Mouse (Mus musculus) liver, embryonic 12.5 days (tissue): ENCODE data around the gene Mtor. TPM values are rescaled to one million over a fixed set of nuclear protein-coding genes. Genes with fewer than 3 reads are reported as not detected.
A peak's percentile ranks its signal among the peaks of the same experiment; 100 is the strongest.

Experiments
- ATAC-seq: fragments of 200-750 bp; cut with Nextera tagmentation; 2 replicates; pipeline ENCODE4 v1.8.0; 2017; ENCODE audit warnings: moderate number of reproducible peaks, mild to moderate bottlenecking, moderate library complexity
- H3K27ac ChIP-seq: fragments of 300-500 bp; sonication (generic); 2 replicates; pipeline ENCODE4 v1.5.1; 2016; ENCODE audit warnings: mild to moderate bottlenecking
- H3K27me3 ChIP-seq: fragments of 300-500 bp; sonication (generic); replicated peaks from 2 replicates; pipeline ENCODE4 v1.6.1; 2016; ENCODE audit warnings: mild to moderate bottlenecking, moderate library complexity
- H3K36me3 ChIP-seq: fragments of 300-500 bp; sonication (generic); 2 replicates; pipeline ENCODE4 v1.6.1; 2016; ENCODE audit warnings: mild to moderate bottlenecking, moderate library complexity
- H3K4me1 ChIP-seq: fragments of 300-500 bp; sonication (generic); 2 replicates; pipeline ENCODE4 v1.6.1; 2016
- H3K4me2 ChIP-seq: fragments of 300-500 bp; sonication (generic); 2 replicates; pipeline ENCODE4 v1.6.1; 2016; ENCODE audit warnings: mild to moderate bottlenecking, moderate library complexity
- H3K4me3 ChIP-seq: fragments of 300-500 bp; sonication (generic); 2 replicates; pipeline ENCODE4 v1.5.1; 2016; ENCODE audit warnings: mild to moderate bottlenecking, moderate library complexity
- H3K9ac ChIP-seq: fragments of 300-500 bp; sonication (generic); 2 replicates; pipeline ENCODE4 v1.6.1; 2016; ENCODE audit warnings: mild to moderate bottlenecking, moderate library complexity
- H3K9me3 ChIP-seq: fragments of 300-500 bp; sonication (generic); replicated peaks from 2 replicates; pipeline ENCODE4 v1.6.1; 2016; ENCODE audit warnings: mild to moderate bottlenecking, moderate library complexity
- WGBS: fragments of 180-500 bp; shearing (Covaris S2); methylation state at CpG from one replicate; pipeline ENCODE4 v1.1.7; 2016; ENCODE audit not compliant: insufficient replicate concordance; 5-methylcytosine and 5-hydroxymethylcytosine counted together
- polyA plus RNA-seq: library from polyadenylated mRNA; unstranded; fragments of >200 nt; fragmentation: Nextera tagmentation; extraction: Ambion mirVana; gene quantifications from 2 replicates; pipeline ENCODE4 v1.2.1, GENCODE M21; 2016

Gene Mtor
- polyA plus RNA-seq, 1 experiment from 2014 or later = 13.1 TPM

GRCm38 (mm10) chr4:148562676-148563075 is 114.3 kb downstream of the Mtor start:
- no peak overlapping the region for H3K27ac ChIP-seq
- no peak overlapping the region for H3K4me2 ChIP-seq
- 91% methylated on average over 17 of the region's 17 CpGs for WGBS
- peaks cover 20% of the 10 kb centered on the region for H3K4me1 ChIP-seq
- no peak overlapping the region for H3K4me3 ChIP-seq
- no peaks in the 10 kb centered on the region for H3K9me3 ChIP-seq
- no peaks in the 10 kb centered on the region for H3K27me3 ChIP-seq
- no peak overlapping the region for H3K9ac ChIP-seq
- ATAC-seq = no peak
- peaks cover 83% of the 10 kb centered on the region for H3K36me3 ChIP-seq

GRCm38 (mm10) chr4:148563595-148563994 is 115.2 kb downstream of the Mtor start:
- H3K4me3 ChIP-seq = no peak overlapping the region
- no peak overlapping the region for H3K4me2 ChIP-seq
- no peak overlapping the region for H3K27ac ChIP-seq
- H3K36me3 ChIP-seq = peaks cover 92% of the 10 kb centered on the region
- H3K9ac ChIP-seq = no peak overlapping the region
- no peaks in the 10 kb centered on the region for H3K9me3 ChIP-seq
- WGBS = 92% methylated on average over 12 of the region's 12 CpGs
- no peak for ATAC-seq
- no peaks in the 10 kb centered on the region for H3K27me3 ChIP-seq
- H3K4me1 ChIP-seq = peaks cover 15% of the 10 kb centered on the region

GRCm38 (mm10) chr4:148570138-148570537 is 121.7 kb downstream of the Mtor start:
- H3K27me3 ChIP-seq = no peaks in the 10 kb centered on the region
- no peak overlapping the region for H3K9ac ChIP-seq
- no peaks in the 10 kb centered on the region for H3K9me3 ChIP-seq
- no peaks in the 10 kb centered on the region for H3K4me1 ChIP-seq
- WGBS = 81% methylated on average over 10 of the region's 10 CpGs
- peaks cover 100% of the 10 kb centered on the region for H3K36me3 ChIP-seq
- H3K4me3 ChIP-seq = no peak overlapping the region
- ATAC-seq = no peak
- no peak overlapping the region for H3K4me2 ChIP-seq
- no peak overlapping the region for H3K27ac ChIP-seq

- no peak overlapping the region for H3K4me3 ChIP-seq
- no peak for ATAC-seq
- no peak overlapping the region for H3K27ac ChIP-seq
- no peak overlapping the region for H3K9ac ChIP-seq
- peaks cover 100% of the 10 kb centered on the region for H3K36me3 ChIP-seq
- H3K9me3 ChIP-seq = no peaks in the 10 kb centered on the region
- H3K4me2 ChIP-seq = no peak overlapping the region
- 90% methylated on average over 9 of the region's 9 CpGs for WGBS
- H3K27me3 ChIP-seq = no peaks in the 10 kb centered on the region
- no peaks in the 10 kb centered on the region for H3K4me1 ChIP-seq
Observed at GRCm38 (mm10) chr4:148570693-148571295, 122.4 kb downstream of the Mtor start.

- 70% methylated on average over 7 of the region's 7 CpGs for WGBS
- H3K9ac ChIP-seq = no peak overlapping the region
- no peaks in the 10 kb centered on the region for H3K27me3 ChIP-seq
- H3K27ac ChIP-seq = no peak overlapping the region
- H3K36me3 ChIP-seq = peaks cover 100% of the 10 kb centered on the region
- no peak overlapping the region for H3K4me2 ChIP-seq
- H3K4me3 ChIP-seq = no peak overlapping the region
- no peak for ATAC-seq
- H3K9me3 ChIP-seq = no peaks in the 10 kb centered on the region
- no peaks in the 10 kb centered on the region for H3K4me1 ChIP-seq
Observed at GRCm38 (mm10) chr4:148573222-148573621, 124.8 kb downstream of the Mtor start.

- H3K36me3 ChIP-seq = peaks cover 75% of the 10 kb centered on the region
- 0 out of 2 replicates have a peak, but pooled peaks have one; percentile 9 for ATAC-seq
- WGBS = 86% methylated on average over 9 of the region's 9 CpGs
Observed at GRCm38 (mm10) chr4:148580765-148581164, 132.4 kb downstream of the Mtor start.

GRCm38 (mm10) chr4:148581422-148581821 is 133.0 kb downstream of the Mtor start:
- 82% methylated on average over 5 of the region's 5 CpGs for WGBS
- Histone ChIP-seq H3K27me3 (no peaks in the 10 kb centered on the region), H3K9ac (no peak overlapping the region), H3K9me3 (no peaks in the 10 kb centered on the region), H3K4me1 (peaks cover 29% of the 10 kb centered on the region), H3K4me2 (no peak overlapping the region), H3K27ac (no peak overlapping the region), H3K4me3 (no peak overlapping the region), H3K36me3 (peaks cover 69% of the 10 kb centered on the region)
- peak; percentile 36; the same call in 1 of the 2 replicates for ATAC-seq

More at GRCm38 (mm10) chr4:148580765-148581164, 132.4 kb downstream of the Mtor start:
- peaks cover 24% of the 10 kb centered on the region for H3K4me1 ChIP-seq
- no peaks in the 10 kb centered on the region for H3K9me3 ChIP-seq
- no peak overlapping the region for H3K4me2 ChIP-seq
- no peak overlapping the region for H3K4me3 ChIP-seq
- no peak overlapping the region for H3K27ac ChIP-seq
- H3K27me3 ChIP-seq = no peaks in the 10 kb centered on the region
- H3K9ac ChIP-seq = no peak overlapping the region

GRCm38 (mm10) chr4:148583257-148583656 is 134.8 kb downstream of the Mtor start:
- Histone ChIP-seq H3K36me3 (peaks cover 50% of the 10 kb centered on the region), H3K4me3 (no peak overlapping the region), H3K9me3 (no peaks in the 10 kb centered on the region), H3K27me3 (no peaks in the 10 kb centered on the region), H3K9ac (no peak overlapping the region), H3K4me1 (peaks cover 43% of the 10 kb centered on the region), H3K27ac (no peak overlapping the region), H3K4me2 (no peak overlapping the region)
- peak; percentile 26; the same call in 1 of the 2 replicates for ATAC-seq
- 11% methylated on average over 4 of the region's 4 CpGs for WGBS

- Histone ChIP-seq H3K9me3 (no peaks in the 10 kb centered on the region), H3K36me3 (peaks cover 16% of the 10 kb centered on the region), H3K27me3 (no peaks in the 10 kb centered on the region), H3K4me1 (peaks cover 61% of the 10 kb centered on the region), H3K4me3 (no peak overlapping the region), H3K27ac (no peak overlapping the region), H3K9ac (no peak overlapping the region), H3K4me2 (no peak overlapping the region)
- no peak for ATAC-seq
- 16% methylated on average over 9 of the region's 9 CpGs for WGBS
Observed at GRCm38 (mm10) chr4:148586648-148587047, 138.2 kb downstream of the Mtor start.

- Histone ChIP-seq H3K4me1 (peaks cover 61% of the 10 kb centered on the region), H3K4me3 (no peak overlapping the region), H3K36me3 (peaks cover 17% of the 10 kb centered on the region), H3K9me3 (no peaks in the 10 kb centered on the region), H3K27me3 (no peaks in the 10 kb centered on the region), H3K9ac (no peak overlapping the region), H3K27ac (no peak overlapping the region), H3K4me2 (no peak overlapping the region)
- ATAC-seq = no peak
- 64% methylated on average over 9 of the region's 9 CpGs for WGBS
Observed at GRCm38 (mm10) chr4:148588793-148589192, 140.4 kb downstream of the Mtor start.

- no peak overlapping the region for H3K4me2 ChIP-seq
- peaks cover 62% of the 10 kb centered on the region for H3K4me1 ChIP-seq
- H3K27me3 ChIP-seq = no peaks in the 10 kb centered on the region
- H3K9me3 ChIP-seq = no peaks in the 10 kb centered on the region
- 82% methylated on average over 6 of the region's 8 CpGs for WGBS
- H3K36me3 ChIP-seq = peaks cover 25% of the 10 kb centered on the region
- no peak overlapping the region for H3K27ac ChIP-seq
- H3K4me3 ChIP-seq = no peak overlapping the region
- no peak for ATAC-seq
- H3K9ac ChIP-seq = no peak overlapping the region
Observed at GRCm38 (mm10) chr4:148589565-148589964, 141.2 kb downstream of the Mtor start.

GRCm38 (mm10) chr4:148590421-148591170 is 142.2 kb downstream of the Mtor start:
- Histone ChIP-seq H3K4me2 (peak overlapping the region; percentile 98), H3K4me1 (peaks cover 61% of the 10 kb centered on the region), H3K27me3 (no peaks in the 10 kb centered on the region), H3K9ac (peak overlapping the region; percentile 90), H3K36me3 (peaks cover 35% of the 10 kb centered on the region), H3K9me3 (no peaks in the 10 kb centered on the region), H3K27ac (peak overlapping the region; percentile 78), H3K4me3 (peak overlapping the region; percentile 93)
- WGBS = 4% methylated on average over 18 of the region's 18 CpGs
- ATAC-seq = no peak
